ENCODE assay signal across 14 mouse cellular contexts in genomic region chr17:17396869-17397268, GRCm38 (mm10).
"Had no signal": no experiment of that assay in that cellular context is flagged by ENCODE, and none has a peak within 500 bp of the region (broad histone marks: within the 10 kb centered on the region; RNA-seq: fewer than 3 reads in every experiment).

No protein-coding gene starts in this region.

- ATAC-seq: midbrain, embryonic 13.5 days had no signal

- H3K27me3 ChIP-seq: limb, embryonic 13.5 days; midbrain, embryonic 13.5 days; neural tube, embryonic 15.5 days had no signal

- H3K4me3 ChIP-seq: layer of hippocampus, adult 2 months; limb, embryonic 13.5 days; midbrain, embryonic 13.5 days; myocyte; neural tube, embryonic 15.5 days had no signal

- H3K9me3 ChIP-seq: limb, embryonic 13.5 days; midbrain, embryonic 13.5 days; neural tube, embryonic 15.5 days had no signal

- H3K27ac ChIP-seq: layer of hippocampus, adult 2 months; limb, embryonic 13.5 days; liver, embryonic 14.5 days; midbrain, embryonic 13.5 days; neural tube, embryonic 15.5 days had no signal

- H3K4me2 ChIP-seq: limb, embryonic 13.5 days; midbrain, embryonic 13.5 days; neural tube, embryonic 15.5 days had no signal

- DNase-seq: kidney, postnatal 10 days; kidney, postnatal 4 days; left cerebral cortex, postnatal 4 days; lung, adult 18-20 months; right cerebral cortex, postnatal 4 days; spleen, adult 18-20 months; thymus, adult 18-20 months; thymus, postnatal 36 days had no signal

- H3K9ac ChIP-seq: limb, embryonic 13.5 days; liver, embryonic 14.5 days; midbrain, embryonic 13.5 days; neural tube, embryonic 15.5 days had no signal

- H3K4me1 ChIP-seq: limb, embryonic 13.5 days; neural tube, embryonic 15.5 days had no signal
